Mouse (Mus musculus): ENCODE results near the gene Laptm5.

Laptm5 gene

DNA sequence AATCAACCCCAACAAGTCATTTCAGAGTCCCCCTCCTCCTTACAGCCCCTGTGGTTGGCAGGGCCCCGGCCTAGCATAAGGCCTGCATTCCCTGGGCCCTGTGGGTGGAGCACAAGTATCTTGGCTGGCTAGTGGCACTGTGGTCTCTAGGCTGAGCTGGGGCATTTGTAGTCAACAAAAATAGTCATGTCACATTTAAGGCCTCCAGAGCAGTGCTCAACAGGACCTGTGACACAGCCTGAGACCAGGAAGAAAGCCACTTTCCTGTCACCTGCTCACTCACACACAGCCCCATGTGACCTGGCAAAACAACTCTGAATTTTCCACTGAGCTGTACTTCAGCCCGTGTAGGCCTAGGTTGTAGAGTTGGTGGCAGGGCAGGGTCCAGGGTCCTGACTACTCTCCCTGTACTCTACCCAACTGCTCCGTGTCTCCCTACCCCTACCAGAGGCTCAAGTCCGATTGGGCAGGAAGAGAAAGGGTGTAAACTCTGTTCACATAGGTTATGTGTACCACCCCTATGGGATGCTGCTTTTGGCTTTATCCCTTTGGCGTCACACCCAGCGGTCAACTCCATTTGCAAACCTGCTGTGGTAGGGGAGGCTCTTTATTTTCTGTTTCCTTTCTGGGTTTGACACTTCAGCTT is 13.0 kb upstream of the Laptm5 start:
- no peak for DNase-seq

GRCm38 (mm10) chr4:130900746-130901145 is 12.2 kb upstream of the Laptm5 start:
- no peak for DNase-seq

GRCm38 (mm10) chr4:130902289-130902781 is 10.6 kb upstream of the Laptm5 start:
- DNase-seq: no peak

GRCm38 (mm10) chr4:130905025-130905424 is 7.9 kb upstream of the Laptm5 start:
- DNase-seq: no peak

- no peak for DNase-seq
Observed at GRCm38 (mm10) chr4:130905882-130906281, 7.0 kb upstream of the Laptm5 start.

DNA sequence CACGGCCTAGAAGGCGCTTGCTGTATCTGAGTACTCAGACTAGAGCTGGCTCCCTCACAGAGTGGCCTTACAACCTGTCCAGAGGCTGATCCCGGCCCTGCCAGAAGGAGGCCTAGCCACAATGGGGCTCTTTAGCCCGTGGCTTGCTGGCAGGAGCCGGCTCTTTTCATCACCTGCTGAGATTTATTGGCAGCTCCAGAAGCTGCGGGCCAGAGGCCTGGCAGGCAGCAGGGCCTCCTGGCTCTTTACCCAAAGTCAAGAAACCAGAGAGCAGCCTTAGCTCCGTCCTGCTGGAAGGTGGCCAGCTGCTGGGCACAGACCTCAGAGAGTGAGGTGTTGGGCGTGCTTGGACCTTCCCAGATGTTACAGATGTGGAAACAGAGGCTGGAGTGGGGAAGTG is 6.6 kb upstream of the Laptm5 start:
- DNase-seq: no peak

GRCm38 (mm10) chr4:130907200-130908069 is 5.5 kb upstream of the Laptm5 start:
- no peak for DNase-seq

DNA sequence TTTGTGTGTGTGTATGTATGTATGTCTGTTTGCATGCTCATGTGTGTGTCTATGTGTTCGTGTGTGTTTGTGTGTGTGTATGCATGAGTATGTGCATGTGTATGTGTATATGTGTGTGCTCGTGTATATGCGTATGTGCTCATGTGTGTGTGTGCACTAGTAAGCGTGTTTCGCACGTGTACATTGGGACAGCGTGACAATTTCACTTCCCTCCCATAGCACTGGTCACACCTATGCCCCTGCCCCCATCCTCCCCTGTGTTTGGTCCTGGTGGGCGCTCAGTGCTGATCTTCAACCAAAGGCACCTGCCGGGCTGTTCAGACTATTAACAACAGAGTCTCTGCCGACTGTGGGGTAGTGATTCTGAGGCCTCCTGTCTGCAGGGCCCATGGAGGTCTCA is 4.8 kb upstream of the Laptm5 start:
- no peak for DNase-seq

DNA sequence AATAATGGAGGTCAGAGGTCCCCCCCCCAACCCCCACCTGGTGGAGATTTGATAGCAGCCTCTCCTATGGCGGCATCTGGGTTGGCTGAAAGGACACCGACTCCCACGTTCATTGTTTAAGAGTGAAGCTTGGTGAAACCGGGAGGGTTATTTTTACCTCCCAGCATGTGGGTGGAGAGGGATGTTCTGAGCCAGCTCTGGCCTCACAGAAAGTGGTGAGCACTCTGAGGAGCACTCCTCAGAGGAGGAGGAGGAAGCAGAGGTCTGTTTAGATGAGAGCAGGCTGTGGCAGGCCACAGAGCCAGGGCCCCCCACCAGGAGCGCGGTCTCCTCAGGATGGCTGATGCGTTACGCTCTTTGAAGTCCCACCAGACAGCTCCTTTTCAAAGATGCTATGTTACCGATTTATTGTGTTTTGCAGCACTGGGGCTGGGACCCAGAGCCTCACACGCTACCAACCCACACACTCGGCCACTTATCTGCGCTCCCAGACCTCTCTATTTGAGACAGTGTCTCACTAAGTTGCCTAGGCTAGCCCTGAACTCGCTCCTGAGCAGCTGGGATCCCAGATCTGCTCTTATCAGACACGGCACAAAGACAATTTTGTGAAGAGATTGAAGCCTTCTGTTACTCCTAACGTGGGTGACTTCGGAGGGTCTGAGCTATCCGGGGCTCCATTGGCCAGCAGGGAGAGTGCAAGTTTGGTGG is 3.6 kb upstream of the Laptm5 start:
- no peak for DNase-seq

GRCm38 (mm10) chr4:130910666-130911065 is 2.3 kb upstream of the Laptm5 start:
- DNase-seq: no peak

GRCm38 (mm10) chr4:130912626-130913025 is 299 bp upstream of the Laptm5 start:
- no peak for DNase-seq

DNA sequence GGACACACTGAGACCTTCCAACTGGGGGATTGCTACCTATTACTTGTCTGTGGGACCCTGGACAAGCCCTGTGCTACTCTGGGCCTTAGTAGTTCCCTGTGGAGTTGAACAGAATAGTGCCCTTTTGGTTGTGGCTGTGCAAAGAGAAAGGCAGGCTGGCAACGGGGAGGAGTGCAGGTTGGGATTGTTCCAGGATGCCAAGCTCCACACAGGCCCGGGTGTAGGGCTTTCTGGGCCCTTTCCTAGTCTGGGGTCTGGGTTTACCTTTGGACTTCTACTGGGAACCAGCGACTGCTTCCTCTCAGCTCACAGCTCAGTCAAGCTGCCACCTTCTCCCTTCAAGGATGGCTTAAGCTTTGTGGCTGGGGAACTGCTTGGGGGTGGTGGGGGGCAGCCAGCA is 586 bp downstream of the Laptm5 start:
- DNase-seq: no peak

GRCm38 (mm10) chr4:130914011-130914410 is 1.1 kb downstream of the Laptm5 start:
- no peak for DNase-seq

GRCm38 (mm10) chr4:130914527-130914926 is 1.6 kb downstream of the Laptm5 start:
- DNase-seq: no peak

GRCm38 (mm10) chr4:130915006-130915667 is 2.2 kb downstream of the Laptm5 start:
- DNase-seq: no peak

DNA sequence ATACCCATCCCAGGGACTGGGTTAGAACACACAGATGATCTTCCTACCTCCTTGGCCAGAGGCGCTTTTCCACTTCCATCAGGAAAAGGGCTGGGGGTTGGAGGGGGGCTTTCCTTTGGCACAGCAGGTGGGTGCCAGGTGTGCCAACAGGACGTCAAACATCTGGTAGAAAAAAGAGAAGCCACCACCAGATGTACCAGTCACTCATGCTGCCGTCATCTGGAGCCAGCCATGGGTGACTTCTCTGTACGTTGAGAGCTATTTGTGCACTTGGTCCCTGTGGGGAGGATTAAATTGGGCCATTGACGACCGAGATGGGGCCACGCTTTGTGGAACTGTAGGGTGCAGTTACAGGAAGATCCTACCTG is 2.7 kb downstream of the Laptm5 start:
- DNase-seq: no peak

GRCm38 (mm10) chr4:130916639-130917038 is 3.7 kb downstream of the Laptm5 start:
- DNase-seq: no peak

DNA sequence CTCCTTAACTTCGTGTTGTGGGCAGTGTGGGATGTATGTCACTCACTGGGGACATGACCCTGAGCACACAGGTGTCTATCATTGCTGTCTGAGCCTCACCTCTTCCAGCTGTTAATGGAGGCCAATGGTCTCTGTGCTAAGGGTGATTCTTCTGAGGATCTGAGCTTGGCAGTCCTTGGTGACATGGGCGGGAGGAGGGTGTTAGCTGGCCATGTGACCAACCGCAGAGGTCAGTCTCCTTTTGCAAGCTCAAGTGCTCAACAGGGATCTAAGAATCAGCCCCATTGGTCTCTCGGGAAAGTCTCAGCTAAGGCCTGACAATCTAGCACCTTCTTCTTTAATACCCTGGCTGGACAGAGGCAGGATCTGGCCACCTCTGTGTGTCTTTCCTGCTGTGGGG is 4.6 kb downstream of the Laptm5 start:
- DNase-seq: no peak

DNA sequence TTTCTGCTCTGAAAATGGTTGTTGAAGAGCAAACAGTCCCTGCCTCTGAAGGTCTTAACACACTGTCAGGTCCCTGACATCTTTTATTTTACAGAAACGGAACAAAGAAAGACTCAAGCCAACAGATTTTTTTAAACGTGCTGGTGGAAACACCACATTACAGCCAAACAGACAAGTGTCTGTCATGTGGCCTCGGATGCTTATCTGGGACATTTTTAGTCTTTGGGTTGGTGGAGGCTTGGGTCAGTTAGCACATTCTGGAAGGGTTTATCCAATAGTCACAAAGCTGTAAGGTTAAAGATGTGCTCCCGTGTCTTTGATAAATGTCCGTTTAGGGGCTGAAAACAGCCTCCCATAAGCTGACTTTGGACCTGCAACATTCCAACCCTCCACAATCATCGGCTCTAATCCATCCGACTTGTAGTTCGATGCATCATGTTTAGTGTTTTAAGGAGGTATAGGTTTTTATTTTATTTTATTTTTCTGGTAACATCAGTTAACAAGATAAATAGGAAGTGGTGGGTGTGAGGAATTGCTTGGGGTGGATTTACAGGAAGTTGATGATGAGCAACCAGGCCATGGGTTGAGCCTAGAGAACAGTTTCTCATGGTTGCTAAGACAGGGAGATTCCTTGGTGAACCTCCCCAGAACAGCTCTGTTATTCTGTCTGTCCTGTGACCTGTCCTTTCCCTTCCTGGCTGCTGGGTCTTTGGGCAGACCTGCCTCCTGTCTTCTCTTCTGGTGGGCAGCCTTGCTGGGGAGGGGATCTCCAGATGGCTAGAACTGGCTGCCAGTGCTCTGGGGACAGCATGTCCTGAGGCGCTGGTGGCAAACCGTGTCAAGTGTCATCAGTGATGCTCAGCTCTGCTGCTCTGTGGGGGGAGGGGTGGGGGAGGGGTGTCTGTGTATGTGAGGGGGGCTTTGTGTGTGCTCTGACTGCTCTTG is 6.2 kb downstream of the Laptm5 start:
- no peak for DNase-seq

DNA sequence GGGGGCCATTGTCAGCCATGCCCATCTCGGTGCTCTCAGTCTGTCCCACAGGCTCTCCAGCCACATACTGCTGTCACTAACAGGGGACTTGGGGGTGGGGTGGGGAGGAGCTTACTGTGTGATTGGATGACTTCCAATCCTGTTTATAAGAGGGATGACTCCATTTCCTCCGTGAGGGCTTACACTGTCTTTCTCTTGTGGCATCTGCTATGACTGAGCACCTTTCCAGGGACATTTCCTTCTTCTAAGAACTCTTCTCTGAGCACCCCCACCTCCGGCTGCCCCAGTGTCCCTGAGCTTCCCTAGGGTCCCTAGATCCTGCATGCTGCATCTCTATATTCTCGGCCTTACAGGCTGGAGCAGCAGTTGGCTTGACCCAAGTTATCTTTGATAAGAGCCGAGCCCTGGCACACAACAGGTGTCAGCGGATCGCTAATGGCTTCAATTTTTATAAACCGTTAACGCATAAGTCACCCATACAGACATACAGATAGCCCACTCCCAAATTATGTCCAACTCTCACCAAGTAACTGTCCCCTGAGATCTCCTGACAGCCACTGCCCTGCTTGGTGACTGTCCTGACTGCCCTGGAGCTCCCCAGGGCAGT is 6.9 kb downstream of the Laptm5 start:
- DNase-seq: no peak

- DNase-seq: peak; percentile 70 to 74
Observed at GRCm38 (mm10) chr4:130920951-130921693, 8.2 kb downstream of the Laptm5 start.
